Mouse (Mus musculus): Measurements from ENCODE around the gene Prkag3. TPM values are rescaled to one million over a fixed set of nuclear protein-coding genes. Genes with fewer than 3 reads are reported as not detected.

The Prkag3 gene
- polyA plus RNA-seq, 1 experiment from 2014 or later, result not detected

- no peak overlapping the region for H3K4me3 ChIP-seq (ENCODE audit: low read depth, low read length)
- H3K27ac ChIP-seq (replicated peaks; ENCODE audit: low read depth, low read length), result no peak overlapping the region
- H3K4me2 ChIP-seq (ENCODE audit: low read depth, severe bottlenecking), result no peak overlapping the region
- H3K9me3 ChIP-seq (ENCODE audit: control insufficient read depth, low read length), result no peaks in the 10 kb centered on the region
- no peak for ATAC-seq (ENCODE audit: insufficient number of reproducible peaks, low FRiP score, low TSS enrichment, low read depth)
- no peak for DNase-seq (ENCODE audit: low spot score)
- WGBS, result 82% methylated on average over 5 of the region's 5 CpGs
- H3K27me3 ChIP-seq (ENCODE audit: control insufficient read depth, insufficient read depth, low read length), result no peaks in the 10 kb centered on the region
- H3K36me3 ChIP-seq (ENCODE audit: control insufficient read depth, insufficient read depth, low read length), result no peaks in the 10 kb centered on the region
- H3K9ac ChIP-seq (ENCODE audit: low read length), result no peak overlapping the region
- H3K4me1 ChIP-seq (ENCODE audit: control insufficient read depth, insufficient read depth, low read length), result no peaks in the 10 kb centered on the region
Observed at GRCm38 (mm10) chr1:74726674-74727073, 22.3 kb downstream of the Prkag3 start.

- no peaks in the 10 kb centered on the region for H3K4me1 ChIP-seq (ENCODE audit: control insufficient read depth, insufficient read depth, low read length)
- no peak overlapping the region for H3K27ac ChIP-seq (replicated peaks; ENCODE audit: low read depth, low read length)
- H3K4me3 ChIP-seq (ENCODE audit: low read depth, low read length), result no peak overlapping the region
- DNase-seq (ENCODE audit: low spot score) (no peak), ATAC-seq (ENCODE audit: insufficient number of reproducible peaks, low FRiP score, low TSS enrichment, low read depth) (no peak)
- H3K4me2 ChIP-seq (ENCODE audit: low read depth, severe bottlenecking), result no peak overlapping the region
- no peaks in the 10 kb centered on the region for H3K36me3 ChIP-seq (ENCODE audit: control insufficient read depth, insufficient read depth, low read length)
- 78% methylated on average over 5 of the region's 5 CpGs for WGBS
- H3K9ac ChIP-seq (ENCODE audit: low read length), result no peak overlapping the region
- H3K27me3 ChIP-seq (ENCODE audit: control insufficient read depth, insufficient read depth, low read length), result no peaks in the 10 kb centered on the region
- no peaks in the 10 kb centered on the region for H3K9me3 ChIP-seq (ENCODE audit: control insufficient read depth, low read length)
Observed at GRCm38 (mm10) chr1:74726114-74726513, 22.9 kb downstream of the Prkag3 start.

- H3K36me3 ChIP-seq (ENCODE audit: control insufficient read depth, insufficient read depth, low read length), result no peaks in the 10 kb centered on the region
- no peak overlapping the region for H3K4me2 ChIP-seq (ENCODE audit: low read depth, severe bottlenecking)
- no peaks in the 10 kb centered on the region for H3K27me3 ChIP-seq (ENCODE audit: control insufficient read depth, insufficient read depth, low read length)
- H3K9ac ChIP-seq (ENCODE audit: low read length), result no peak overlapping the region
- no peaks in the 10 kb centered on the region for H3K4me1 ChIP-seq (ENCODE audit: control insufficient read depth, insufficient read depth, low read length)
- ATAC-seq (ENCODE audit: insufficient number of reproducible peaks, low FRiP score, low TSS enrichment, low read depth) (no peak), DNase-seq (ENCODE audit: low spot score) (peak; percentile 52)
- 75% methylated on average over 2 of the region's 2 CpGs for WGBS
- H3K27ac ChIP-seq (replicated peaks; ENCODE audit: low read depth, low read length), result no peak overlapping the region
- no peak overlapping the region for H3K4me3 ChIP-seq (ENCODE audit: low read depth, low read length)
- no peaks in the 10 kb centered on the region for H3K9me3 ChIP-seq (ENCODE audit: control insufficient read depth, low read length)
Observed at GRCm38 (mm10) chr1:74723748-74724147, 25.3 kb downstream of the Prkag3 start.

DNA sequence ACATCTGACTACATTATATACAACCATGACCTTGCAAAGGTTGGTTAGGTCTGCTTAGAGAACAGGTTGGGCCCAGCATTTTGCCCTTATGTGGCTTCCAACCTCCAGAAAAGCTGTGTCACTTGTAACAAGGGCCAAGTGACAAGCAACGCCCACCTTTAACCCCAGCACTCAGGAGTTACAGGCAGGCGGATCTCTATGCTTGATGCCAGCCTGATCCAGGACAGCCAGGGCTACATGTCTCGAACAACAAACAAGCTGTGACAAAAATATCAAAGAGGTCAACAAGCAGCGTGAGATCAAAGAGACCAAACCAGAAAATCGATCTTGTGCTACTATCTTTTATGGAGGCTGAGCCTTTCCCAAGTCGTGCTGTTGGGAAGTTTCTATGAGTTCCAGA, 27.4 kb downstream of the Prkag3 start:
- Histone ChIP-seq H3K9me3 (ENCODE audit: control insufficient read depth, low read length) (no peaks in the 10 kb centered on the region), H3K36me3 (ENCODE audit: control insufficient read depth, insufficient read depth, low read length) (no peaks in the 10 kb centered on the region), H3K4me1 (ENCODE audit: control insufficient read depth, insufficient read depth, low read length) (no peaks in the 10 kb centered on the region), H3K4me3 (ENCODE audit: low read depth, low read length) (no peak overlapping the region), H3K27ac (replicated peaks; ENCODE audit: low read depth, low read length) (no peak overlapping the region), H3K4me2 (ENCODE audit: low read depth, severe bottlenecking) (no peak overlapping the region), H3K27me3 (ENCODE audit: control insufficient read depth, insufficient read depth, low read length) (no peaks in the 10 kb centered on the region), H3K9ac (ENCODE audit: low read length) (no peak overlapping the region)
- no peak for ATAC-seq (ENCODE audit: insufficient number of reproducible peaks, low FRiP score, low TSS enrichment, low read depth)
- 70% methylated on average over 6 of the region's 6 CpGs for WGBS
- DNase-seq (ENCODE audit: low spot score), result no peak

DNA sequence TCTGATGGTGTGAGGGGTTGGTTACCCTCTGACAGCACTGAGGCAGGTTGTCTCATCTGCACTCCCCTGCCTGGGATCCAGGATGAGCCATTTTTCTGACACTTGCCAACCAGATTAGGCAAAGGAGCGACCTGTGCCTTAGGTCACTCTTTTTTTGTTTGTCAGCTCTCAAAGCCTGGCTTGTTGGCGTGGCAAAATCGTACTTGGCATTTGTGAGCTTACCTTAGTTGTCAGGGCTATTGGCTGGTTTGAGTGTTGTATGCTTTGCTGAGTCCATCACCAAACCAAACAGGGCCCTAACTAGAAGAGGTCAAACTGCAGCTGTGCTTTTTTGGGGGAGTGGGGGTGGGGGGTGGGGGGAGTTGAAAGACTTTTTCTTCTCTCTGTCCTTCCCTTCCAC, 29.7 kb downstream of the Prkag3 start:
- no peak for DNase-seq (ENCODE audit: low spot score)
- H3K27ac ChIP-seq (replicated peaks; ENCODE audit: low read depth, low read length), result no peak overlapping the region
- H3K36me3 ChIP-seq (ENCODE audit: control insufficient read depth, insufficient read depth, low read length), result no peaks in the 10 kb centered on the region
- H3K4me1 ChIP-seq (ENCODE audit: control insufficient read depth, insufficient read depth, low read length), result peaks cover 6% of the 10 kb centered on the region; the same call in 1 of the 2 replicates
- no peaks in the 10 kb centered on the region for H3K27me3 ChIP-seq (ENCODE audit: control insufficient read depth, insufficient read depth, low read length)
- 84% methylated on average over 3 of the region's 3 CpGs for WGBS
- no peak overlapping the region for H3K4me2 ChIP-seq (ENCODE audit: low read depth, severe bottlenecking)
- ATAC-seq (ENCODE audit: insufficient number of reproducible peaks, low FRiP score, low TSS enrichment, low read depth), result no peak
- H3K9me3 ChIP-seq (ENCODE audit: control insufficient read depth, low read length), result no peaks in the 10 kb centered on the region
- H3K9ac ChIP-seq (ENCODE audit: low read length), result no peak overlapping the region
- no peak overlapping the region for H3K4me3 ChIP-seq (ENCODE audit: low read depth, low read length)

DNA sequence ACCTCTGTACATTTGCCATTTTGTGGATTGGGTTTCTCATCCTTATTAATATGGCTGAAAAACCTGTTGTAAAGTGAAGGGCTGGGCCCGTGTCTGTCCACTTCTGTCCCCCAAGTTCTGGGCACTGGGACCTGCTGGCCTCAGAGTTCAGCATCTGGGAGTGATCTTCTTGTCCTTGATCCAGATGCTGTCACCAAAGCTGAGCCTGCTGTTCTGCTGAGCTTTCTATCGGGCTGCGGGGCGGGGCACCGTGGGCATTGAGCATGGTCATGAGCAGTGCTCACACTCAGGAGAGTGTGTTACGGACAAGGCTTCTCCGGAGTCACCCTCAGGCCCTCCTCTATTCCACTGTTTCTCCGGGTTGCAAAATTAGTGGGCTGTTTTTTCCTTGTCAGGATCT, 30.9 kb downstream of the Prkag3 start:
- Histone ChIP-seq H3K4me2 (ENCODE audit: low read depth, severe bottlenecking) (no peak overlapping the region), H3K27me3 (ENCODE audit: control insufficient read depth, insufficient read depth, low read length) (no peaks in the 10 kb centered on the region), H3K9ac (ENCODE audit: low read length) (no peak overlapping the region), H3K27ac (replicated peaks; ENCODE audit: low read depth, low read length) (no peak overlapping the region), H3K4me1 (ENCODE audit: control insufficient read depth, insufficient read depth, low read length) (peaks cover 12% of the 10 kb centered on the region; the same call in 1 of the 2 replicates), H3K36me3 (ENCODE audit: control insufficient read depth, insufficient read depth, low read length) (no peaks in the 10 kb centered on the region), H3K9me3 (ENCODE audit: control insufficient read depth, low read length) (no peaks in the 10 kb centered on the region), H3K4me3 (ENCODE audit: low read depth, low read length) (no peak overlapping the region)
- WGBS, result 65% methylated on average over 8 of the region's 8 CpGs
- DNase-seq (ENCODE audit: low spot score) (peak; percentile 26), ATAC-seq (ENCODE audit: insufficient number of reproducible peaks, low FRiP score, low TSS enrichment, low read depth) (no peak)

GRCm38 (mm10) chr1:74715886-74716285, 33.1 kb downstream of the Prkag3 start:
- ATAC-seq (ENCODE audit: insufficient number of reproducible peaks, low FRiP score, low TSS enrichment, low read depth) (no peak), DNase-seq (ENCODE audit: low spot score) (no peak)
- H3K9me3 ChIP-seq (ENCODE audit: control insufficient read depth, low read length), result no peaks in the 10 kb centered on the region
- 71% methylated on average over 6 of the region's 6 CpGs for WGBS
- peaks cover 12% of the 10 kb centered on the region; the same call in 1 of the 2 replicates for H3K4me1 ChIP-seq (ENCODE audit: control insufficient read depth, insufficient read depth, low read length)
- no peak overlapping the region for H3K4me2 ChIP-seq (ENCODE audit: low read depth, severe bottlenecking)
- no peaks in the 10 kb centered on the region for H3K36me3 ChIP-seq (ENCODE audit: control insufficient read depth, insufficient read depth, low read length)
- H3K27me3 ChIP-seq (ENCODE audit: control insufficient read depth, insufficient read depth, low read length), result no peaks in the 10 kb centered on the region
- no peak overlapping the region for H3K4me3 ChIP-seq (ENCODE audit: low read depth, low read length)
- H3K27ac ChIP-seq (replicated peaks; ENCODE audit: low read depth, low read length), result no peak overlapping the region
- H3K9ac ChIP-seq (ENCODE audit: low read length), result no peak overlapping the region

DNA sequence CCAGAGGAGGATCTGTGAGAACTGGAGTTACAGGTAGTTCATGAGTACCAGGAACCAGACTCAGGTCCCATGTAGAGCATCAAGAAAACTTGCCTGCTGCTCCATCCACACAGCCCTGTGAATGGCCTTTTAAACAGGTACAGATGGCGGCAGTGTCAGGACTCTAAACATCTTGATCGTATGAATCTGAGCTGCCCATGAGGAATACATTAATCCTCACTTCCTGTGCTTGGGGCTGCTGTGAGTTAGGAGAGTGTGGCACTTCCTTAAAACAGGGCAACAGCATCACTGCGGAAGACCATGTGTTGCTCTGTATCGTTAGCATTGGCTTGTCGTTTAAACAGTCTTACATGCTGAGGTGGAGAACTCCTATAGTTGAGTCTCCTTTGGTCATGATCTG, 33.6 kb downstream of the Prkag3 start:
- peak; percentile 78 for DNase-seq (ENCODE audit: low spot score)
- H3K9me3 ChIP-seq (ENCODE audit: control insufficient read depth, low read length), result no peaks in the 10 kb centered on the region
- H3K9ac ChIP-seq (ENCODE audit: low read length), result no peak overlapping the region
- peak; percentile 49; the same call in 1 of the 2 replicates for ATAC-seq (ENCODE audit: insufficient number of reproducible peaks, low FRiP score, low TSS enrichment, low read depth)
- H3K27me3 ChIP-seq (ENCODE audit: control insufficient read depth, insufficient read depth, low read length), result no peaks in the 10 kb centered on the region
- no peaks in the 10 kb centered on the region for H3K36me3 ChIP-seq (ENCODE audit: control insufficient read depth, insufficient read depth, low read length)
- peak overlapping the region; percentile 11; the same call in 1 of the 2 replicates for H3K4me2 ChIP-seq (ENCODE audit: low read depth, severe bottlenecking)
- 16% methylated on average over 5 of the region's 5 CpGs for WGBS
- no peak overlapping the region for H3K4me3 ChIP-seq (ENCODE audit: low read depth, low read length)
- H3K27ac ChIP-seq (replicated peaks; ENCODE audit: low read depth, low read length), result no peak overlapping the region
- peaks cover 12% of the 10 kb centered on the region; the same call in 1 of the 2 replicates for H3K4me1 ChIP-seq (ENCODE audit: control insufficient read depth, insufficient read depth, low read length)

DNA sequence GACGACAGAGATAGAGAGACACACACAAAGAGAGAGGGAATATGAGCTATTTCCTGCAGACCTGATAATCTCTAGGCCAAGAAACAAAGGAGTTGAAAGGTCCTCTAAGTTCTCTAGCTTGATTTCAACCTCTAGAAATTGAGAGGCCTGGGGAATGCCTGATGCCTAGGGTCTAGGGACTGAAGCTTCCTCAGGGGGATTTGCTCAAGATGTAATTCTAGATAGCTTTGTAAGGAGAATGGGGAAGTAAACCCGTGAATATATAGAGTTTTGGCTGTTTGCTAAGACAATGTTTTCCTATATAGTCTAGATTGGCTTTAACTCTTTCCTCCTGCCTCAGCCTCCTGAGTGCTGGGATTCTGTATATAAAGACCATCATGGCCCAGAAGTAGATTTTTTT, 34.1 kb downstream of the Prkag3 start:
- no peaks in the 10 kb centered on the region for H3K27me3 ChIP-seq (ENCODE audit: control insufficient read depth, insufficient read depth, low read length)
- DNase-seq (ENCODE audit: low spot score) (no peak), ATAC-seq (ENCODE audit: insufficient number of reproducible peaks, low FRiP score, low TSS enrichment, low read depth) (no peak)
- H3K36me3 ChIP-seq (ENCODE audit: control insufficient read depth, insufficient read depth, low read length), result no peaks in the 10 kb centered on the region
- no peak overlapping the region for H3K27ac ChIP-seq (replicated peaks; ENCODE audit: low read depth, low read length)
- 45% methylated on average over 2 of the region's 2 CpGs for WGBS
- H3K9me3 ChIP-seq (ENCODE audit: control insufficient read depth, low read length), result no peaks in the 10 kb centered on the region
- H3K4me2 ChIP-seq (ENCODE audit: low read depth, severe bottlenecking), result no peak overlapping the region; the same call in 1 of the 2 replicates
- H3K4me1 ChIP-seq (ENCODE audit: control insufficient read depth, insufficient read depth, low read length), result peaks cover 12% of the 10 kb centered on the region; the same call in 1 of the 2 replicates
- no peak overlapping the region for H3K4me3 ChIP-seq (ENCODE audit: low read depth, low read length)
- no peak overlapping the region for H3K9ac ChIP-seq (ENCODE audit: low read length)

Data from limb, embryonic 11.5 days (tissue).